Mouse (Mus musculus): ENCODE measurements around the gene Uhrf1bp1. TPM values are rescaled to one million over a fixed set of nuclear protein-coding genes. Genes with fewer than 3 reads are reported as not detected.

Gene Uhrf1bp1
- polyA plus RNA-seq, 1 experiment: 9.1 TPM

- no peak overlapping the region for H3K27ac ChIP-seq (ENCODE audit: insufficient read depth, low read length)
- peaks cover 6% of the 10 kb centered on the region for H3K4me1 ChIP-seq (ENCODE audit: control insufficient read depth, insufficient read depth, low read length)
- TF ChIP-seq POLR2A (IDR thresholded peaks at IDR 0.05; ENCODE audit: extremely low read depth, insufficient read depth, low read length) (no peak), CTCF (IDR thresholded peaks at IDR 0.05; ENCODE audit: extremely low read depth, insufficient read depth, low read length) (no peak)
- no peak overlapping the region for H3K4me3 ChIP-seq (ENCODE audit: insufficient read depth, low read length)
These were observed 85.5 kb downstream of the Uhrf1bp1 start for GRCm38 (mm10) chr17:27941698-27942097.

GRCm38 (mm10) chr17:27942131-27942530 is 85.9 kb downstream of the Uhrf1bp1 start:
- no peak overlapping the region for H3K27ac ChIP-seq (ENCODE audit: insufficient read depth, low read length)
- TF ChIP-seq POLR2A (IDR thresholded peaks at IDR 0.05; ENCODE audit: extremely low read depth, insufficient read depth, low read length): no peak
- H3K4me1 ChIP-seq (ENCODE audit: control insufficient read depth, insufficient read depth, low read length): peaks cover 6% of the 10 kb centered on the region

DNA sequence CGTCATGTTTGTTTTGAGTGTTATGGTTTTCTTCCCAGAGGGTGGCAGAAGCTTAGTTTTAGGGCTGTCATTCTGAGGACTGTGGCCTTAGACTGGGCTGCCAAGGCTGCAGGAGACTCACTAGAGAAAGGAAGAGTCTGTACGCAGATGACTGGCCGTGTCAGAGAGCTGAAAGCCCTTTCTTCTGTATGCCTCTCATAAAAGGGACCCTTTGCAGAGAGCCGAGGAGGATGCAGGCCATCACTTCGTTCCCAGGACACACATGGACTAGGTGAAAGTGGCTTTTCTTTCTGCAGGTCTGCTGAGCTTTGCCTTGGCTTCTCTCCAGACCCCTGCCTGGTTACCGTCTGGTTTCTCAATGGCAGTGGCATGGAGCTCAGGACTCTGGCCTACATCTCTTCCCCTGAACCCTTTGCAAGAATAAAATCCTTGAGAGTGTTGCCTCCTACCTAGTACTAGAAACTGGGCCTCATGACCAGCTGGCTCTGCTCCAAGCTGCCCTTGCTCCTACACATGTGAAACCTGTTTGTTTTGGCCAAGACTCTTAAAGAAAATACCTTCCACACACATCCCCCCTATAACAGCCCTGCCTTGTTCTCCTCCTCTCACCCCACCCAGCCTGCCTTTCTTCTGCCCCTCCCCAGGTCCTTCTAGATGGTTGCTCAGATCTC is 89.4 kb downstream of the Uhrf1bp1 start:
- H3K4me1 ChIP-seq (ENCODE audit: control insufficient read depth, insufficient read depth, low read length): no peaks in the 10 kb centered on the region
- TF ChIP-seq POLR2A (IDR thresholded peaks at IDR 0.05; ENCODE audit: extremely low read depth, insufficient read depth, low read length) (no peak), CTCF (IDR thresholded peaks at IDR 0.05; ENCODE audit: extremely low read depth, insufficient read depth, low read length) (no peak)

More at GRCm38 (mm10) chr17:27942131-27942530, 85.9 kb downstream of the Uhrf1bp1 start:
- no peak overlapping the region for H3K4me3 ChIP-seq (ENCODE audit: insufficient read depth, low read length)

DNA sequence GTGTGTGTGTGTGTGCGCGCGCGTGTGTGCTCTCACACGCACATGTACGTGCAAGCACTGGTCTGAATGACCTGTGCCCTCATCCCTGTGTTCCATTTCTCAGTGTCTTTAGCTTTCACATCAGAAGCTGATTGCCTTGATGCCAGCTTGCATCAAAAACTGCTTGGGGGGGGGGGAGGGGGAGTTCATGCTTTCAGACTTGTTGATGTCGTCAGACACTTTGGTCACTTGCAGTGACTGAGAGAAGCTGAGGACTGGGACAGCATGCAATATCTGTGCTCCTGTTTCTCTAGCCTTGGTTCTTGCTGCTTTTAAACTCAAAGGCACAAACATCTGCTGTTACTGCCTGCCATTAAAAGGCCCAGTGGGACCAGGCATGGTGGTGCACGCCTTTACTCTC is 90.1 kb downstream of the Uhrf1bp1 start:
- Histone ChIP-seq H3K4me1 (ENCODE audit: control insufficient read depth, insufficient read depth, low read length) (no peaks in the 10 kb centered on the region), H3K27ac (ENCODE audit: insufficient read depth, low read length) (no peak overlapping the region), H3K4me3 (ENCODE audit: insufficient read depth, low read length) (no peak overlapping the region)
- no peak for TF ChIP-seq CTCF (IDR thresholded peaks at IDR 0.05; ENCODE audit: extremely low read depth, insufficient read depth, low read length)
- TF ChIP-seq POLR2A (IDR thresholded peaks at IDR 0.05; ENCODE audit: extremely low read depth, insufficient read depth, low read length): no peak

More for the DNA sequence above, 89.4 kb downstream of the Uhrf1bp1 start:
- Histone ChIP-seq H3K4me3 (ENCODE audit: insufficient read depth, low read length) (no peak overlapping the region), H3K27ac (ENCODE audit: insufficient read depth, low read length) (no peak overlapping the region)

- no peaks in the 10 kb centered on the region for H3K4me1 ChIP-seq (ENCODE audit: control insufficient read depth, insufficient read depth, low read length)
- H3K27ac ChIP-seq (ENCODE audit: insufficient read depth, low read length): no peak overlapping the region
- no peak for TF ChIP-seq CTCF (IDR thresholded peaks at IDR 0.05; ENCODE audit: extremely low read depth, insufficient read depth, low read length)
- TF ChIP-seq POLR2A (IDR thresholded peaks at IDR 0.05; ENCODE audit: extremely low read depth, insufficient read depth, low read length): no peak
- no peak overlapping the region for H3K4me3 ChIP-seq (ENCODE audit: insufficient read depth, low read length)
These were observed 90.9 kb downstream of the Uhrf1bp1 start for GRCm38 (mm10) chr17:27947155-27947554.

Other genes starting within 250 kb of the Uhrf1bp1 start
- gene Nudt3, start 232.9 kb upstream of the Uhrf1bp1 start, polyA plus RNA-seq (2012; rRNA removed): 371 and 398 TPM in 2 replicates
- gene RPS10-NUDT3, start 221.2 kb upstream of the Uhrf1bp1 start, polyA plus RNA-seq (2012; rRNA removed): 0.15 and 0.47 TPM in 2 replicates
- gene Rps10, start 219.8 kb upstream of the Uhrf1bp1 start, polyA plus RNA-seq (2012; rRNA removed): 525 and 561 TPM in 2 replicates
- 254 and 258 TPM in 2 replicates for gene Pacsin1, start 200.9 kb upstream of the Uhrf1bp1 start, polyA plus RNA-seq (2012; rRNA removed)
- 0.61 and 0.91 TPM in 2 replicates for gene Spdef, start 127.5 kb upstream of the Uhrf1bp1 start, polyA plus RNA-seq (2012; rRNA removed)
- 196 and 207 TPM in 2 replicates for gene D17Wsu92e, start 35.8 kb upstream of the Uhrf1bp1 start, polyA plus RNA-seq (2012; rRNA removed)
- 57.6 and 69.2 TPM in 2 replicates for gene Snrpc, start 18.3 kb upstream of the Uhrf1bp1 start, polyA plus RNA-seq (2012; rRNA removed)
- gene Anks1, start 52.9 kb downstream of the Uhrf1bp1 start, polyA plus RNA-seq (2012; rRNA removed): 35.8 and 39.8 TPM in 2 replicates
- gene Taf11, start 53.4 kb downstream of the Uhrf1bp1 start, polyA plus RNA-seq (2012; rRNA removed): 45.2 and 63.0 TPM in 2 replicates
- gene Tcp11, start 224.2 kb downstream of the Uhrf1bp1 start, polyA plus RNA-seq (2012; rRNA removed): 0.30 and 0.44 TPM in 2 replicates

Data from cortical plate, adult 2 months (tissue).